Mouse (Mus musculus): ENCODE measurements around the gene Wdr35.

- TF ChIP-seq GATA1 (IDR thresholded peaks at IDR 0.05; ENCODE audit: low read length) (no peak), TAL1 (IDR thresholded peaks at IDR 0.05; ENCODE audit: low read length) (no peak)
Observed at GRCm38 (mm10) chr12:9026843-9027242, 53.2 kb downstream of the Wdr35 start.
